Mouse (Mus musculus) bone marrow, adult 2 months (tissue): Measurements from ENCODE around the gene Fam83d. TPM values are rescaled to one million over a fixed set of nuclear protein-coding genes. Genes with fewer than 3 reads are reported as not detected.

Source experiments
- H3K27ac ChIP-seq: fragments of 200-500 bp; 2 replicates; pipeline ENCODE4 v1.5.1; 2012; ENCODE audit warnings: low read depth, mild to moderate bottlenecking, control low read depth, inconsistent platforms, low read length; ENCODE audit not compliant: control insufficient read depth, poor library complexity, insufficient read depth
- H3K4me1 ChIP-seq: fragments of 200-500 bp; 2 replicates; pipeline ENCODE4 v1.6.1; 2011; ENCODE audit warnings: low read length; ENCODE audit not compliant: control insufficient read depth, insufficient read depth
- H3K4me3 ChIP-seq: fragments of 200-500 bp; replicated peaks from 2 replicates; pipeline ENCODE3; 2011; ENCODE audit warnings: mild to moderate bottlenecking, low read depth, low read length, control low read depth; ENCODE audit not compliant: control insufficient read depth
- CTCF ChIP-seq: fragments of 200-500 bp; IDR thresholded peaks from 2 replicates; pipeline ENCODE4 v1.5.1; 2011; ENCODE audit warnings: low read length, control low read depth; ENCODE audit not compliant: control insufficient read depth, insufficient read depth
- POLR2A ChIP-seq: fragments of 200-500 bp; IDR thresholded peaks from 2 replicates; pipeline ENCODE4 v1.6.1; 2011; ENCODE audit warnings: low read depth, mild to moderate bottlenecking, control low read depth, low read length, borderline replicate concordance; ENCODE audit not compliant: control insufficient read depth
- WGBS: fragments of 180-500 bp; shearing (Covaris S2); methylation state at CpG from one replicate; pipeline ENCODE4 v1.1.7; 2018; 5-methylcytosine and 5-hydroxymethylcytosine counted together
- polyA plus RNA-seq: library from polyadenylated mRNA; stranded (reverse); fragments of >200 nt; gene quantifications from 2 replicates; pipeline ENCODE4 v1.2.4, GENCODE M21; 2011; ENCODE audit warnings: low replicate concordance; ENCODE audit not compliant: missing spikeins, insufficient read depth, insufficient read length

Fam83d gene
- polyA plus RNA-seq, 1 experiment: 3.0 TPM

DNA sequence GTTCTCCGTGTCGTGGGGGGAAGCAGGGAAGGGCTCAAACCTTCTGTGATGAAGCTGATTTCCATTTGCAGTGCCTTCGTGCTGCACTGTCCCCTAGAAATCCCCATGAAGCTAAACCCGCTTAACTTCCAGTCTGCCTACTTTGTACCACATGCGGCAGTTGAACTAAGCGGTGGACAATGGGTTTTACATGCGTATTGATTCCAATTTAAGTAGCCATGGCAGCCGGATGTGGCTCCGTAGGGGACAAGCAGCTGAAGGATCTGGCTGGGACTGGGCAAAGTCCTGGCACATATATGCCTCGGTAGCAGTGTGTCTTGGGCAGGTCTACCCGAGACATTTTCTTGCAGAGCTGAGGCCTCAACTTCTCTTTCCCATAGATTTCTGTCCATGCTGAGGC is 29.3 kb upstream of the Fam83d start:
- 89% methylated on average over 11 of the region's 11 CpGs for WGBS
- H3K4me3 ChIP-seq: no peak overlapping the region
- no peaks in the 10 kb centered on the region; the same call in 1 of the 2 replicates for H3K4me1 ChIP-seq
- H3K27ac ChIP-seq: no peak overlapping the region
- TF ChIP-seq POLR2A (no peak), CTCF (no peak)

- Histone ChIP-seq H3K27ac (no peak overlapping the region), H3K4me3 (no peak overlapping the region), H3K4me1 (no peaks in the 10 kb centered on the region; the same call in 1 of the 2 replicates)
- TF ChIP-seq POLR2A: no peak
- no peak for TF ChIP-seq CTCF
- WGBS: 87% methylated on average over 3 of the region's 3 CpGs
These were observed 28.8 kb upstream of the Fam83d start for GRCm38 (mm10) chr2:158739113-158739512.

DNA sequence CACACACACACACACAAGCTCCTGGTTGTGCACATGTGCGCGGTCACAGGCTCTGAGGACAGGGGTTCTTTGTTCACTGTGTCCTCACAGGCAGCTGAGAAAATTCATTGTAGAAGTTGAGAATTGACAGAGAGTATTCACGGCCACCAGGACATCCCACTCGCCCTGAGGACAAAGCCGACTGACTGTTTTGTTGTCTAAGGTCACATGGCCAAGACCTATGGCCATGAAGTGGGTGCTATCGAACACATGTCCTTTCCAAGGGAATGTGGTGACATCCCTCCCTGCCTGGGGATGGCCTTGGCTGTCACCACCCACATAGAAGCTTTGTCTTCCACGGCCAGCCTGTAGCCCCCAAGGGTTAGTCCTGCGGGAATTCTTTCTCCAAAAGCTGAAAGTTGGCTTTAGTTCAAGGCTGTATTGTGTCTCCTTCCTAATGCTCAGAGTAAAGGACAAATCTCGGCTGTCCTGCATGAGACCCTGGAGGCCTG is 26.8 kb upstream of the Fam83d start:
- no peaks in the 10 kb centered on the region; the same call in 1 of the 2 replicates for H3K4me1 ChIP-seq
- no peak overlapping the region for H3K4me3 ChIP-seq
- 82% methylated on average over 9 of the region's 9 CpGs for WGBS
- H3K27ac ChIP-seq: no peak overlapping the region
- TF ChIP-seq CTCF (no peak), POLR2A (no peak)

GRCm38 (mm10) chr2:158742431-158742830 is 25.5 kb upstream of the Fam83d start:
- WGBS: 81% methylated on average over 5 of the region's 5 CpGs
- H3K4me1 ChIP-seq: no peaks in the 10 kb centered on the region; the same call in 1 of the 2 replicates
- H3K4me3 ChIP-seq: no peak overlapping the region
- TF ChIP-seq CTCF (no peak), POLR2A (no peak)
- no peak overlapping the region for H3K27ac ChIP-seq

- H3K27ac ChIP-seq: no peak overlapping the region
- no peaks in the 10 kb centered on the region; the same call in 1 of the 2 replicates for H3K4me1 ChIP-seq
- WGBS: 83% methylated on average over 11 of the region's 11 CpGs
- TF ChIP-seq POLR2A (no peak), CTCF (no peak)
- no peak overlapping the region for H3K4me3 ChIP-seq
These were observed 24.3 kb upstream of the Fam83d start for GRCm38 (mm10) chr2:158743518-158744141.

DNA sequence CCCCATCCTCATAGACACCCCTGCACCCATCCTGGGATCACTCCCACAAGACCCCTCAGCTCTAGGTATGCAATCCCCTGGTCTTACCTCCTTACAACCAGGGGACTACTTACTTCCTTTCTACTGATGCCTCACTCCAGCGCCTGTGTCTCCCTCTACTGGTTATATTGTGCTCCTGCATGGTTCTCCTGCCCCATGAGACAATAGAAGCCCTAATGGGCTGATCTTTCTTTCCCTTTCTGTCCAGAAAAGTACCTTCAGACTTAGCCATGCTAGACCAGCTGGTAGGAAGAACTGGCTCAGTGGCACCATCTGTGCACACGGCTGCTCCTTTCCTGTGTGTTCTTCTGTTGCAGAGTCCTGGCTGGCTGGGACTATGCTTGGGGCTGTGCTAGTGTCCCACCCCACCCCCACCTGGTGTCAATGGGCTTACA is 22.8 kb upstream of the Fam83d start:
- TF ChIP-seq POLR2A (no peak), CTCF (peak; percentile 62)
- H3K4me3 ChIP-seq: no peak overlapping the region
- H3K27ac ChIP-seq: no peak overlapping the region
- no peaks in the 10 kb centered on the region; the same call in 1 of the 2 replicates for H3K4me1 ChIP-seq
- WGBS: 0% methylated on average over 2 of the region's 2 CpGs

DNA sequence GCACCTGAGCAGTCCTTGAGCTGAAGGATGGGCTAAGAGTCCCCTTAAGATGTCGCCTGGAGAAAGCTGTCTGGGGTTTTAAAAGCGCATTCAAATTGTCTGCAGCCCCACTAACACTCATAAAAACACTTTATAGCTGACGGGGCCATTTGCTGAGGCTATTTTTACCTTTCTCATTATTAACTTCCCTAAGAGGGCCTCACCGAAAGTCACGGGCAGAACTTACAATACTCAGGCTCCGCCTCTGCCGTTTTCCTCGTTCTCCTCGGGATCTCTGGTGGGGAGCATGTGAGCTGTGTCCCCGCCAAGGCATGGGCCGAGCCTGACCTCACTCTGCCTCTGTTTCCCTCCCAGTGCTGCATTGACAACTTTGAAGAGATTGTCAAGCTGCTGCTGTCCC is 21.7 kb upstream of the Fam83d start:
- no peaks in the 10 kb centered on the region; the same call in 1 of the 2 replicates for H3K4me1 ChIP-seq
- H3K27ac ChIP-seq: no peak overlapping the region
- TF ChIP-seq CTCF: no peak
- no peak for TF ChIP-seq POLR2A
- H3K4me3 ChIP-seq: no peak overlapping the region
- 22% methylated on average over 11 of the region's 11 CpGs for WGBS

GRCm38 (mm10) chr2:158749366-158749765 is 18.5 kb upstream of the Fam83d start:
- Histone ChIP-seq H3K4me1 (no peaks in the 10 kb centered on the region; the same call in 1 of the 2 replicates), H3K4me3 (no peak overlapping the region), H3K27ac (no peak overlapping the region)
- TF ChIP-seq POLR2A (no peak), CTCF (no peak)
- WGBS: 85% methylated on average over 9 of the region's 9 CpGs

GRCm38 (mm10) chr2:158760231-158760630 is 7.7 kb upstream of the Fam83d start:
- no peaks in the 10 kb centered on the region for H3K4me1 ChIP-seq
- TF ChIP-seq CTCF: no peak
- no peak for TF ChIP-seq POLR2A
- no peak overlapping the region for H3K4me3 ChIP-seq
- 68% methylated on average over 2 of the region's 2 CpGs for WGBS
- H3K27ac ChIP-seq: no peak overlapping the region

DNA sequence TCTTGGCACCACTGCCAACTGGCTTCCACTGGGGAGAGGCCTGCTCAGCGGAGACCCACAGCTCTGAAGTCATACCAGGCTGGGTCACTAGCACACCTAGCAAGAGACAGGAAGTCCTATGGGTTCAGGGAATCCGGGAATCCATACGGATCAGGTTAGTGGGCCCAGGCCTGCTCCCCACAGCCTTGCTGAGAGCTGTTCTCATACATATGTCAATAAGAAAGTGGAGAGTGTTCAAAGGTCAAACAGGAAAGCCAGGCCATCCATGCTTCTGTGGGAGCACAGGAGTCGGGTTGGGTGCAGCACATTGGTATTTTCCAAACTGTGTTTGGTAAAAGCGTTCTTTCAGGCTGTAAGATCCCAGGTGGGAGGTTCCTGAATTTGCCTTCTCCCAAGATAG is 5.6 kb upstream of the Fam83d start:
- 76% methylated on average over 5 of the region's 5 CpGs for WGBS

More for the DNA sequence above, 5.6 kb upstream of the Fam83d start:
- Histone ChIP-seq H3K27ac (no peak overlapping the region), H3K4me1 (no peaks in the 10 kb centered on the region), H3K4me3 (no peak overlapping the region)
- TF ChIP-seq POLR2A (no peak), CTCF (no peak)
